Mouse (Mus musculus): ENCODE data around the gene Gm20532. TPM values are rescaled to one million over a fixed set of nuclear protein-coding genes. Genes with fewer than 3 reads are reported as not detected.

The Gm20532 gene
- polyA plus RNA-seq, 1 experiment from 2014 or later, result not detected

DNA sequence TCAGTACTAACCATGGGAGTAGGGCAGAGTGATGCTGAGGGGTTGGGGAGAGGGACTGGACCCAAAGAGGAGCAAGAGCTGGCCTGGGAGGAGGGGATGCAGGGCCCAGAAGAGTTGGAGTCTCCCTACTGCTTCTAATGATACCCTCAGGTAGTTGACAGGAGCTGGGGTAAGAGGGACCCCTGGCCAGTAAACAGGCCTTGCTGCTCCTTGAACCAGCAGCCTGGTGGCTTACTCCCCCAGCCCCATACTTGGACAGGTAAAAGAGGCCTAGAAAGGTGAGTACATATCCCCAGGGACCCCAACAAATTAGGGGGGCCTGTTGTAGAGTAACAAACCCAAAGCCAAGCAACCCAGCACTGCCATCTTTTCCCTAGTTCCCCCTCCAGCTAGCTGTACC, 22.3 kb downstream of the Gm20532 start:
- Histone ChIP-seq H3K27me3 (ENCODE audit: control insufficient read depth, insufficient read depth, low read length) (no peaks in the 10 kb centered on the region), H3K27ac (replicated peaks in 1 of 2; ENCODE audit: control insufficient read depth in 1 of 2, insufficient read depth in 1 of 2, low read depth in 2 of 2, low read length in 2 of 2) (no peak overlapping the region), H3K9ac (ENCODE audit: low read length) (no peak overlapping the region), H3K36me3 (ENCODE audit: control insufficient read depth, insufficient read depth, low read length) (no peaks in the 10 kb centered on the region), H3K4me3 (ENCODE audit: control insufficient read depth in 1 of 2, insufficient read depth in 1 of 2, low read depth in 1 of 2, low read length in 2 of 2) (no peak overlapping the region), H3K4me2 (ENCODE audit: low read length) (no peak overlapping the region), H3K9me3 (ENCODE audit: control insufficient read depth, low read length) (no peaks in the 10 kb centered on the region), H3K4me1 (ENCODE audit: control insufficient read depth in 2 of 2, insufficient read depth in 2 of 2, low read length in 2 of 2) (peaks cover 15 to 28% of the 10 kb centered on the region in 2 experiments)
- ATAC-seq (ENCODE audit: insufficient number of reproducible peaks, insufficient read depth, low FRiP score, low read depth), result no peak

DNA sequence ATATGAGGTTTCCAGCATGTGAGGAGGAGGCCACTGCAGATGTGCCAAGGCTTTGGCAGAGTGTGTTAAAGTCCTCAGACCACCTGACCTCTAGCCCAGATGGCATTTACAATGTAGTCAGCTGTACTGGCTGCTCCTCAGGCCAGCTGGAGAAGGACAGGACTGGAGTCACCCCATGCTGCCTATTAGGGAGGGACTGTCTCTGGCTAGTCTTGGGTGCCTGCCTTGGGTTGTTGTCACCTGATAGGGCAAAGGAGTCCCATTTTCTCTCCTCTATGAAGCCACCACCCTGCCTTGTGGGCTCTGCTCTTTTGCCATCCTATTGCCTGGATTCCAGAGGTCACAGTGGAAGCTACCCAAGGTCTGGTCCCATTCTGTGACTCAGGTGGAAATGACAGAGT, 22.8 kb downstream of the Gm20532 start:
- H3K9me3 ChIP-seq (ENCODE audit: control insufficient read depth, low read length), result no peaks in the 10 kb centered on the region
- H3K27me3 ChIP-seq (ENCODE audit: control insufficient read depth, insufficient read depth, low read length), result no peaks in the 10 kb centered on the region
- no peak for ATAC-seq (ENCODE audit: insufficient number of reproducible peaks, insufficient read depth, low FRiP score, low read depth)
- no peak overlapping the region for H3K4me2 ChIP-seq (ENCODE audit: low read length)
- no peak overlapping the region for H3K9ac ChIP-seq (ENCODE audit: low read length)
- H3K4me1 ChIP-seq (ENCODE audit: control insufficient read depth in 2 of 2, insufficient read depth in 2 of 2, low read length in 2 of 2), result peaks cover 15 to 27% of the 10 kb centered on the region in 2 experiments
- H3K36me3 ChIP-seq (ENCODE audit: control insufficient read depth, insufficient read depth, low read length), result no peaks in the 10 kb centered on the region
- H3K4me3 ChIP-seq (ENCODE audit: control insufficient read depth in 1 of 2, insufficient read depth in 1 of 2, low read depth in 1 of 2, low read length in 2 of 2), result no peak overlapping the region
- H3K27ac ChIP-seq (replicated peaks in 1 of 2; ENCODE audit: control insufficient read depth in 1 of 2, insufficient read depth in 1 of 2, low read depth in 2 of 2, low read length in 2 of 2), result no peak overlapping the region

DNA sequence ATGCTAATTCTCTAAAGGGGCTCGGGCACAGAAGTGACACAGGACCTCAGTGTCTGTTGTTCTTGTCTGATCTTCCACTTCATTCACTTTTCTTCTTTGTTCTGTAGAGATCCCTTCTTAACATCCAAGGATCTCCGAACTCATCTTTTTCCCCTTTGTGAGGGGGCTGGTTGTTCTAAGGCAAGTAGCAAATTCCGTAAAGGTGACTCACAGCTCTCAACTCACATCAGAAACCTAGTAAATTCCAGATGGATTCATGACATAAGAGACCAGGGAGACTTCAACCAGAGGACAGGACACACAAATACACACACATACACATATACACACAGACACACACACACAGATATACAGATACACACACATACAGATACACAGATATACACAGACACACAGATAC, 24.1 kb downstream of the Gm20532 start:
- Histone ChIP-seq H3K4me2 (ENCODE audit: low read length) (no peak overlapping the region), H3K4me1 (ENCODE audit: control insufficient read depth in 2 of 2, insufficient read depth in 2 of 2, low read length in 2 of 2) (peaks cover 12 to 23% of the 10 kb centered on the region in 2 experiments), H3K36me3 (ENCODE audit: control insufficient read depth, insufficient read depth, low read length) (no peaks in the 10 kb centered on the region), H3K27me3 (ENCODE audit: control insufficient read depth, insufficient read depth, low read length) (no peaks in the 10 kb centered on the region), H3K9me3 (ENCODE audit: control insufficient read depth, low read length) (no peaks in the 10 kb centered on the region), H3K27ac (replicated peaks in 1 of 2; ENCODE audit: control insufficient read depth in 1 of 2, insufficient read depth in 1 of 2, low read depth in 2 of 2, low read length in 2 of 2) (no peak overlapping the region), H3K4me3 (ENCODE audit: control insufficient read depth in 1 of 2, insufficient read depth in 1 of 2, low read depth in 1 of 2, low read length in 2 of 2) (no peak overlapping the region), H3K9ac (ENCODE audit: low read length) (no peak overlapping the region)
- 70% methylated on average over 3 of the region's 3 CpGs for WGBS
- ATAC-seq (ENCODE audit: insufficient number of reproducible peaks, insufficient read depth, low FRiP score, low read depth), result no peak

DNA sequence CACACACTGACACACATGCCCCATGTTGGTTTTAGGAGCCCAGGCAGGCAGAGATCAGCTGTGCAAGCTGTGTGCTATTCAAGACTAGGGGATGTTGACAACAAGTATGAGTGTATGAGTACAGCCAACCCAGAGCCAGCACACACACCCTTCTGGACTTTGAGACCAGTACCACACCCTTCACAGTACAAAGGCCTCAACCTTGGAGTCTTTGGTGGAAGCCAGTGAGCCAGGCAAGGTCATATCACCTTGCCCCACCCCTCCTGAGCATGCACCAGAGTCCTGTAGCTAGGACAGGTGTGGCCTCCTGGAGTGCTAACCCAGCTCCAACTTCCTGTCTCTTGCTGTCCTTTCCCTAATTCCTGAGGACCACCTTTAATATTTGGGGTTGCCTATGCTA, 24.6 kb downstream of the Gm20532 start:
- Histone ChIP-seq H3K4me1 (ENCODE audit: control insufficient read depth in 2 of 2, insufficient read depth in 2 of 2, low read length in 2 of 2) (peaks cover 12 to 22% of the 10 kb centered on the region in 2 experiments), H3K9me3 (ENCODE audit: control insufficient read depth, low read length) (no peaks in the 10 kb centered on the region), H3K4me3 (ENCODE audit: control insufficient read depth in 1 of 2, insufficient read depth in 1 of 2, low read depth in 1 of 2, low read length in 2 of 2) (no peak overlapping the region), H3K27ac (replicated peaks in 1 of 2; ENCODE audit: control insufficient read depth in 1 of 2, insufficient read depth in 1 of 2, low read depth in 2 of 2, low read length in 2 of 2) (no peak overlapping the region), H3K27me3 (ENCODE audit: control insufficient read depth, insufficient read depth, low read length) (no peaks in the 10 kb centered on the region), H3K36me3 (ENCODE audit: control insufficient read depth, insufficient read depth, low read length) (no peaks in the 10 kb centered on the region), H3K9ac (ENCODE audit: low read length) (no peak overlapping the region), H3K4me2 (ENCODE audit: low read length) (no peak overlapping the region)
- no peak for ATAC-seq (ENCODE audit: insufficient number of reproducible peaks, insufficient read depth, low FRiP score, low read depth)

DNA sequence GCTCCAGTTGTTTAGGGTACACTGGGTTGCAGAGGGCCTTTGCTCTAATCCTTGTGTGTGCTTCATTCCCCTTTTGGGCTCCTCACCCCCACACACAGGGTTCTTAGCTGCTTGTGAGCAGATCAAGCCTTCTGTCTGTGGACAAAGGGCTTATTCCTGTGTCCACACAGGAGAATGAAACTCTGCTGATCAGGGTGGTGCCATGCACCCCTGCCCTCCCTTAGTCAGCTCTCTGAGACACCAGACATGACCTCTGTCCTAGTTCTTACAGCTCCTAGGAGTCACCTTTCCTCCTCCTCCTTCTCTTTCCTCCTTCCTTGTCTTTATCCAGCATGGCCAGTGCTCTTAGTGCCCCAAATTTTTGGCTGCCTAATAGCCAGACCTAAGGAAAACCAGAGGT, 25.5 kb downstream of the Gm20532 start:
- Histone ChIP-seq H3K9ac (ENCODE audit: low read length) (no peak overlapping the region), H3K4me1 (ENCODE audit: control insufficient read depth in 2 of 2, insufficient read depth in 2 of 2, low read length in 2 of 2) (peaks cover 6 to 14% of the 10 kb centered on the region in 2 experiments), H3K27me3 (ENCODE audit: control insufficient read depth, insufficient read depth, low read length) (no peaks in the 10 kb centered on the region)

DNA sequence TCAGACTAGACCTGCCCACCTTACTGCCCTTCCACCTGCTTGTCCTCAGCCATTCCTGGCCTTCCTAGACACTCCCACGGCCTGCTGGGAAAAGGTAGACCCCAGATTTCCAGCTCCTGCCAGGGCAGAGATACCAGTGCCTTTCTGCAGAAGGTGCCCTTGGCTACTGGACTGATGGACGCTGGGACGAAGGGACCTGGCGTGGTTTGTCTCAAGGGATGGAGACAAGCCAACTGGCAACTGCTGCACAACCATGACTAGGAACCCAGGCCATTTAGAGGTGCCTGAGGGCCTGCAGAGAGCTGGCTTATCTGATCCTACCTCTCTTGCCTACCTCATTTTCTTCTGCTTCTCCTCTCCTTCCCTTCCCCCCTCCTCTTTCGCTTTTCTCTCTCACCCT, 28.5 kb downstream of the Gm20532 start:
- ATAC-seq (ENCODE audit: insufficient number of reproducible peaks, insufficient read depth, low FRiP score, low read depth), result no peak
- WGBS, result 72% methylated on average over 5 of the region's 5 CpGs

More for the DNA sequence above, 25.5 kb downstream of the Gm20532 start:
- ATAC-seq (ENCODE audit: insufficient number of reproducible peaks, insufficient read depth, low FRiP score, low read depth), result no peak
- no peak overlapping the region for H3K27ac ChIP-seq (replicated peaks in 1 of 2; ENCODE audit: control insufficient read depth in 1 of 2, insufficient read depth in 1 of 2, low read depth in 2 of 2, low read length in 2 of 2)
- no peak overlapping the region for H3K4me2 ChIP-seq (ENCODE audit: low read length)
- no peaks in the 10 kb centered on the region for H3K9me3 ChIP-seq (ENCODE audit: control insufficient read depth, low read length)
- H3K36me3 ChIP-seq (ENCODE audit: control insufficient read depth, insufficient read depth, low read length), result no peaks in the 10 kb centered on the region
- no peak overlapping the region for H3K4me3 ChIP-seq (ENCODE audit: control insufficient read depth in 1 of 2, insufficient read depth in 1 of 2, low read depth in 1 of 2, low read length in 2 of 2)

GRCm38 (mm10) chr2:26615459-26616124, 29.2 kb downstream of the Gm20532 start:
- Histone ChIP-seq H3K9ac (ENCODE audit: low read length) (no peak overlapping the region), H3K4me1 (ENCODE audit: control insufficient read depth in 2 of 2, insufficient read depth in 2 of 2, low read length in 2 of 2) (peaks cover 0 to 2% of the 10 kb centered on the region in 2 experiments; a peak in 2 of 4 replicates), H3K9me3 (ENCODE audit: control insufficient read depth, low read length) (no peaks in the 10 kb centered on the region), H3K4me3 (ENCODE audit: control insufficient read depth in 1 of 2, insufficient read depth in 1 of 2, low read depth in 1 of 2, low read length in 2 of 2) (no peak overlapping the region), H3K27me3 (ENCODE audit: control insufficient read depth, insufficient read depth, low read length) (no peaks in the 10 kb centered on the region), H3K36me3 (ENCODE audit: control insufficient read depth, insufficient read depth, low read length) (no peaks in the 10 kb centered on the region), H3K27ac (replicated peaks in 1 of 2; ENCODE audit: control insufficient read depth in 1 of 2, insufficient read depth in 1 of 2, low read depth in 2 of 2, low read length in 2 of 2) (no peak overlapping the region), H3K4me2 (ENCODE audit: low read length) (no peak overlapping the region)
- 77% methylated on average over 4 of the region's 4 CpGs for WGBS
- ATAC-seq (ENCODE audit: insufficient number of reproducible peaks, insufficient read depth, low FRiP score, low read depth), result no peak

More for the DNA sequence above, 28.5 kb downstream of the Gm20532 start:
- Histone ChIP-seq H3K4me2 (ENCODE audit: low read length) (no peak overlapping the region), H3K27me3 (ENCODE audit: control insufficient read depth, insufficient read depth, low read length) (no peaks in the 10 kb centered on the region), H3K4me3 (ENCODE audit: control insufficient read depth in 1 of 2, insufficient read depth in 1 of 2, low read depth in 1 of 2, low read length in 2 of 2) (no peak overlapping the region), H3K36me3 (ENCODE audit: control insufficient read depth, insufficient read depth, low read length) (no peaks in the 10 kb centered on the region), H3K9me3 (ENCODE audit: control insufficient read depth, low read length) (no peaks in the 10 kb centered on the region), H3K4me1 (ENCODE audit: control insufficient read depth in 2 of 2, insufficient read depth in 2 of 2, low read length in 2 of 2) (peaks cover 0 to 2% of the 10 kb centered on the region in 2 experiments; a peak in 2 of 4 replicates), H3K9ac (ENCODE audit: low read length) (no peak overlapping the region), H3K27ac (replicated peaks in 1 of 2; ENCODE audit: control insufficient read depth in 1 of 2, insufficient read depth in 1 of 2, low read depth in 2 of 2, low read length in 2 of 2) (no peak overlapping the region)

GRCm38 (mm10) chr2:26617331-26617730, 30.9 kb downstream of the Gm20532 start:
- no peaks in the 10 kb centered on the region for H3K9me3 ChIP-seq (ENCODE audit: control insufficient read depth, low read length)

More at GRCm38 (mm10) chr2:26617331-26617730, 30.9 kb downstream of the Gm20532 start:
- Histone ChIP-seq H3K36me3 (ENCODE audit: control insufficient read depth, insufficient read depth, low read length) (no peaks in the 10 kb centered on the region), H3K9ac (ENCODE audit: low read length) (no peak overlapping the region), H3K4me2 (ENCODE audit: low read length) (no peak overlapping the region), H3K27ac (replicated peaks in 1 of 2; ENCODE audit: control insufficient read depth in 1 of 2, insufficient read depth in 1 of 2, low read depth in 2 of 2, low read length in 2 of 2) (no peak overlapping the region), H3K27me3 (ENCODE audit: control insufficient read depth, insufficient read depth, low read length) (no peaks in the 10 kb centered on the region), H3K4me3 (ENCODE audit: control insufficient read depth in 1 of 2, insufficient read depth in 1 of 2, low read depth in 1 of 2, low read length in 2 of 2) (no peak overlapping the region), H3K4me1 (ENCODE audit: control insufficient read depth in 2 of 2, insufficient read depth in 2 of 2, low read length in 2 of 2) (peaks cover 0 to 2% of the 10 kb centered on the region in 2 experiments; a peak in 2 of 4 replicates)
- 60% methylated on average over 6 of the region's 6 CpGs for WGBS
- ATAC-seq (ENCODE audit: insufficient number of reproducible peaks, insufficient read depth, low FRiP score, low read depth), result no peak

Measured in heart, embryonic 14.5 days (tissue).